Mouse (Mus musculus) kidney, postnatal 0 days (tissue): ENCODE data around the gene Map3k9. TPM values are rescaled to one million over a fixed set of nuclear protein-coding genes. Genes with fewer than 3 reads are reported as not detected.

Experiments used
- ATAC-seq: fragments of 200-750 bp; cut with Nextera tagmentation; replicated peaks from 2 replicates; pipeline ENCODE4 v1.8.0; 2017; ENCODE audit warnings: low read depth, moderate number of reproducible peaks, moderate TSS enrichment, moderate library complexity; ENCODE audit not compliant: low FRiP score
- DNase-seq: peaks from one replicate; pipeline ENCODE4 v3.0.0-alpha.2; 2016; ENCODE audit warnings: low spot score
- H3K27ac ChIP-seq: fragments of 300-500 bp; sonication (generic); 2 replicates; pipeline ENCODE4 v1.5.1; 2014; ENCODE audit warnings: mild to moderate bottlenecking
- H3K27me3 ChIP-seq: fragments of 300-500 bp; sonication (generic); 2 replicates; pipeline ENCODE4 v1.6.1; 2014; ENCODE audit warnings: low read length, mixed read lengths; ENCODE audit not compliant: insufficient read depth
- H3K36me3 ChIP-seq: fragments of 300-500 bp; sonication (generic); 2 replicates; pipeline ENCODE4 v1.6.1; 2014; ENCODE audit warnings: low read length, mixed read lengths; ENCODE audit not compliant: insufficient read depth
- H3K4me1 ChIP-seq: fragments of 300-500 bp; sonication (generic); replicated peaks from 2 replicates; pipeline ENCODE4 v1.6.1; 2014; ENCODE audit warnings: antibody characterized with exemption, low read length, mixed read lengths; ENCODE audit not compliant: insufficient read depth
- H3K4me2 ChIP-seq: fragments of 300-500 bp; sonication (generic); 2 replicates; pipeline ENCODE4 v1.6.1; 2014; ENCODE audit warnings: mild to moderate bottlenecking, low read length, moderate library complexity, mixed read lengths
- H3K4me3 ChIP-seq: fragments of 300-500 bp; sonication (generic); replicated peaks from 2 replicates; pipeline ENCODE4 v1.5.1; 2014; ENCODE audit warnings: low read depth, low read length
- H3K9ac ChIP-seq: fragments of 300-500 bp; sonication (generic); 2 replicates; pipeline ENCODE4 v1.6.1; 2014; ENCODE audit warnings: low read depth, low read length
- H3K9me3 ChIP-seq: fragments of 300-500 bp; sonication (generic); replicated peaks from 2 replicates; pipeline ENCODE4 v1.6.1; 2016; ENCODE audit warnings: low read length, inconsistent platforms, mixed read lengths
- CTCF ChIP-seq: IDR thresholded peaks from 2 replicates; pipeline ENCODE4 v1.5.1; 2016; ENCODE audit warnings: antibody characterized with exemption, low read depth, mild to moderate bottlenecking, moderate library complexity
- WGBS: fragments of 180-500 bp; shearing (Covaris S2); extraction: QIAGEN DNeasy Blood & Tissue Kit; methylation state at CpG from one replicate; pipeline ENCODE4 v1.1.7; 2014; 5-methylcytosine and 5-hydroxymethylcytosine counted together
- polyA plus RNA-seq: library from polyadenylated mRNA; unstranded; fragments of >200 nt; fragmentation: Nextera tagmentation; extraction: Ambion mirVana; gene quantifications from 2 replicates; pipeline ENCODE4 v1.2.1, GENCODE M21; 2015

The Map3k9 gene
- polyA plus RNA-seq, 1 experiment from 2014 or later = 1.4 TPM

DNA sequence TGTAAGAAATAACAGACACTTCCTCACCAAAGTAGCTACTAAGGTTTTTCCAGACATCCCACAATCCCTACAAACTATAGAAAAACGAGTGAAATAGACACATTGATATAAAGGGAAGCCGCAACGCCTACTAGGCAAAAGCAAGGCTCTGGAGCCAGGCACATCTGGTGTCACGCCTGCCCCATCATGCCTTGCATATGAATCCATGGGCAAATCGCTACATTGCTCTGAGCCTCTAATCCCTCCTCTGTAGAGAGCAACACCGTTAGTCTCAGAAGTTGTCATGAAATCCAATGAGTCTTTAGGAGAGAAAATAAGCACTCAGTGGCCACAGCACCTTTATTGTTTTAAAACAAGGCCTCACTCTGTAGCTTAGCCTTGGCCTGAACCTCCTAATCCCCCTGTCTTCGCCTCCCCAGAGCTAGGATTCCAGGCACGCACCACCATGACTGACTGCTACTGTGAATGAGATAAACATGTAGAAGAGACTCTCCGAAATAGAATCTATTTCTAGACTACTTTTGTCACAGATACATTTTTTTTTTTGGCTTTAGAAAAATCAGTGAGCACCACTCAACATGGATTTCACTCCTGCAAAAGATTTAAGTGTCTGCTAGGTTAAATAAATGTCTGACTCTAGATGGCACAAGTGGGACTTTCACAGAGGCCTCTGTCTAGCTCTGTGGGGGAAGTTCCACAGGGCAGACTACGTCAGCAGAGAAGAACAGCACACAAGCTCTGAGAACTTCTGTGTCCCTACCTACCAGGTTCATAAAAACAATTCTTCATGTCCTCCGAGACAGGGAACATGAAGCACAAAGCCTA, 45.5 kb downstream of the Map3k9 start:
- H3K36me3 ChIP-seq = no peaks in the 10 kb centered on the region
- DNase-seq = no peak
- no peak for ATAC-seq
- H3K27me3 ChIP-seq = no peaks in the 10 kb centered on the region
- H3K9me3 ChIP-seq = no peaks in the 10 kb centered on the region
- no peak overlapping the region for H3K4me2 ChIP-seq
- no peaks in the 10 kb centered on the region for H3K4me1 ChIP-seq
- H3K27ac ChIP-seq = no peak overlapping the region
- H3K4me3 ChIP-seq = no peak overlapping the region
- TF ChIP-seq CTCF = no peak
- no peak overlapping the region for H3K9ac ChIP-seq
- WGBS = 85% methylated on average over 11 of the region's 11 CpGs

DNA sequence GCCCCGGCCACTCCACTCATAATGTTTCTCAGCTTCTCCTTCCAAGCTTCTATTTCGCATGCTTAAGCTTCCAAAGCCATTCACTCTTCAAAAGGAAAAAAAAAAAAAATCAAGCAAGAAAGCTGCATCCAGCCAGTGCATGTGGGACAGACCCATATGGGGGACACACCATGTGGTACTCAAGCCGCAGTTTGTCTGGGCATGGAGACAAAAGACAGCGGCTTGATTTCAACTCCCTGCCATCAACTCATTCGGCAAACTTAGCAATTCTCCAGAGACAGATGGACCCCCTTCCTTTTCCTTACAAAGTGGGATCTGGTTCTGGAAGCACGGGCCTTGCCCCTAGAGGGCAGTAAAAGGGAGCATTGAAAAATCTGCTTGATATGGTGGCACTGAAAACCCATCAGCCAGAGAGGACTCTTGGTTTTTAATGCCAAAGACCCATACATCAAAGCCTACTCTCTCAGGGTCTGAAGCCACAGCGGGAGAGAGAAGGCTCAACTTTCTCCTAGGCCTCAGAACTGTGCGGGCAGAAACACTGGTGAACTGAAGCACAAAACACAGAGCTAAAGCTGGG, 54.6 kb downstream of the Map3k9 start:
- DNase-seq (no peak), ATAC-seq (no peak)
- no peak overlapping the region for H3K27ac ChIP-seq
- 80% methylated on average over 8 of the region's 8 CpGs for WGBS
- no peak overlapping the region for H3K9ac ChIP-seq
- no peaks in the 10 kb centered on the region for H3K4me1 ChIP-seq
- no peaks in the 10 kb centered on the region for H3K27me3 ChIP-seq
- H3K4me2 ChIP-seq = no peak overlapping the region
- H3K4me3 ChIP-seq = no peak overlapping the region
- no peaks in the 10 kb centered on the region for H3K9me3 ChIP-seq
- peak; percentile 11; the same call in 1 of the 2 replicates for TF ChIP-seq CTCF
- H3K36me3 ChIP-seq = no peaks in the 10 kb centered on the region

DNA sequence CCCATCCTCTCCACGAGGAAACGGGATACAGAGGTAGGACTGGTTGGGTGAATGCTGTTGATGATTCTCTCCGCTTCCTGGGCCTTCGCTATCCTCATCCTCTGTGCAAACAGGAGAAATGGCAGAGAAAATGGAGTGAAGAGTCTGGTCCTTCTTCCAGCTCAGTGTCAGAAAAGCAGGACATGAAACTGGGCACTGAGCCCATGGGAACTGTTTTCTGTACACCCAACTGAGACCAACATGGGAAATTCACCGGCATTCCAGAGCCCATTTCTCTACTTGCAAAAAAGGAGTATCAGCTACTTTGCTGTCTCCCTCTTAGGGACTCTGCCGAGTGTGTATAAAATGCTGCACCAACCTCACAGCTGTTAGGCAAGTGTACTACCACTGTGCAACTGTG, 56.2 kb downstream of the Map3k9 start:
- Histone ChIP-seq H3K4me2 (no peak overlapping the region), H3K9ac (no peak overlapping the region)

DNA sequence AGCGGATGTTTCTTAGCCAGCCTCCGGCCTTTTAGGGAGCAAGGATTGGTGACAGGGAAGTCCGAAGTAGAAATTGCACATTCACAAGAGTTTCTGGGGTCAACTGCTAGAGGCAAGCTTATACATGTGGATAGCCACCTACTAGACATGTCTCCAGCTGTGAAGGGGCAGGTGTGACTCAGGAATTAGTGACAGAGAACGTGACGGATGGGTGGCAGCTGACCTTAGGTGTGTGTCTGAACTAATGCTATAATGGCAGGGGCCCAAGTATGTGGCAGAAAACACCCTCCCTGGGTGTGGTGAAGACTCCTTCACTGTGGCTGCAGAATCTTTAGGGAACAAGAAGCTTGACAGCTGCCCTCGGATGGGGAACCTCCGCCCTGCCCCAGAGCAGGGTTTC, 57.6 kb downstream of the Map3k9 start:
- H3K4me2 ChIP-seq = no peak overlapping the region
- 92% methylated on average over 7 of the region's 7 CpGs for WGBS
- DNase-seq (no peak), ATAC-seq (no peak)
- no peak overlapping the region for H3K9ac ChIP-seq
- H3K9me3 ChIP-seq = no peaks in the 10 kb centered on the region
- H3K36me3 ChIP-seq = no peaks in the 10 kb centered on the region
- no peak for TF ChIP-seq CTCF
- H3K4me1 ChIP-seq = no peaks in the 10 kb centered on the region
- no peak overlapping the region for H3K4me3 ChIP-seq
- no peak overlapping the region for H3K27ac ChIP-seq
- no peaks in the 10 kb centered on the region for H3K27me3 ChIP-seq

More for the DNA sequence above, 56.2 kb downstream of the Map3k9 start:
- Histone ChIP-seq H3K9me3 (no peaks in the 10 kb centered on the region), H3K36me3 (no peaks in the 10 kb centered on the region), H3K4me1 (no peaks in the 10 kb centered on the region), H3K4me3 (no peak overlapping the region), H3K27me3 (no peaks in the 10 kb centered on the region), H3K27ac (no peak overlapping the region)
- no peak for TF ChIP-seq CTCF
- ATAC-seq (no peak), DNase-seq (no peak)
- WGBS = 92% methylated on average over 6 of the region's 6 CpGs

DNA sequence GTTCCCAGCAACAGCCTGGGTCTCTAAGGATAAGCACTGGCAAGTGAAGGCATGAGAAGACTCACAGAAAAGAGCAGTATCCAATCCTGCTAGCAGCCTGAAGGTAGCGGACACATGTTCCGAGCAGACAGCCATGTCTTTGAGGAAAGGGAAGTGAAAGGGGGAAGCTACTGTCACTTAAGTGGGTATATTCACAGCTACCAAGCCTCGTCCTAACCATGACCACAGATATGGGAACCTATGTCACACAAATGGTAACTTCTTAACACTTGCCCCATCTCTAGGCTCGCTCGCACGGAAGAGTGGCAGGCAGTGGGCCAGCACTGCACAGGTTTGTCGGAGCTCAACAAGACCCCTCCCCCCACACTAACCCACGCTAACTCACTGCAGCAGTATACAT, 61.3 kb downstream of the Map3k9 start:
- H3K36me3 ChIP-seq = no peaks in the 10 kb centered on the region
- TF ChIP-seq CTCF = no peak
- H3K9ac ChIP-seq = no peak overlapping the region
- ATAC-seq (no peak), DNase-seq (no peak)
- no peak overlapping the region for H3K27ac ChIP-seq
- whole genome bisulfite sequencing = 92% methylated on average over 8 of the region's 8 CpGs
- no peak overlapping the region for H3K4me3 ChIP-seq
- no peaks in the 10 kb centered on the region for H3K9me3 ChIP-seq
- H3K4me1 ChIP-seq = no peaks in the 10 kb centered on the region
- no peaks in the 10 kb centered on the region for H3K27me3 ChIP-seq
- H3K4me2 ChIP-seq = no peak overlapping the region

DNA sequence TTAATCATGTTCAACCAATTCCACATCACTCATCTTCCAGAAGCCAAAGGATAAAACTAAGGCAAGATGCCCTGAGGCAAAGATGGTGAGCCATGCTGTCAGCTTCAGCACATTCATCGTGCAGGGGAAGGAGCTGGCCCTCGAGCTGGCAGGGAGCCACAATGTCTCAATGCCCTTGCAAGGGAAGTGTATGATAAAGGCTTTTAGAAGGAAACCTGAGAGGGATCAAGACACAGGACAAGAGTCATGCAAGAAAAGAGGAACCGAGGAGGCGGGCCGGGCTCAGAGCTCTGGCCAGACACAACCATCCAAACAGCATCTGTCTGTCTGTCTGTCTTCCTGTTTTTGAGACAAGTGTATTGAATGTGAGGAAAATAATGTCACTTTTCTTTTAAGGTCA, 61.8 kb downstream of the Map3k9 start:
- H3K4me1 ChIP-seq = no peaks in the 10 kb centered on the region
- no peak overlapping the region for H3K4me3 ChIP-seq
- no peaks in the 10 kb centered on the region for H3K9me3 ChIP-seq
- ATAC-seq = no peak
- H3K9ac ChIP-seq = no peak overlapping the region
- WGBS = 61% methylated on average over 5 of the region's 5 CpGs
- no peaks in the 10 kb centered on the region for H3K36me3 ChIP-seq
- no peak for TF ChIP-seq CTCF
- no peak for DNase-seq
- no peak overlapping the region for H3K4me2 ChIP-seq
- H3K27ac ChIP-seq = no peak overlapping the region
- H3K27me3 ChIP-seq = no peaks in the 10 kb centered on the region
